Mouse (Mus musculus): ENCODE results near the gene Ppp1r14a. TPM values are rescaled to one million over a fixed set of nuclear protein-coding genes. Genes with fewer than 3 reads are reported as not detected.

Ppp1r14a gene
- polyA plus RNA-seq, 1 experiment from 2014 or later: 35.5 TPM

GRCm38 (mm10) chr7:29328984-29329383 lies 39.9 kb downstream of the Ppp1r14a start:
- no peak for DNase-seq (ENCODE audit: low spot score)
- H3K36me3 ChIP-seq: peaks cover 70% of the 10 kb centered on the region
- WGBS: 89% methylated on average over 16 of the region's 16 CpGs
- H3K9me3 ChIP-seq: no peaks in the 10 kb centered on the region
- H3K27me3 ChIP-seq (ENCODE audit: insufficient read depth, poor library complexity, severe bottlenecking): no peaks in the 10 kb centered on the region
- peaks cover 2% of the 10 kb centered on the region for H3K4me1 ChIP-seq (replicated peaks)
- no peak overlapping the region for H3K4me3 ChIP-seq
- H3K27ac ChIP-seq: no peak overlapping the region

- H3K36me3 ChIP-seq: peaks cover 54% of the 10 kb centered on the region
- H3K4me1 ChIP-seq (replicated peaks): peaks cover 9% of the 10 kb centered on the region
- H3K4me3 ChIP-seq: no peak overlapping the region
- no peak overlapping the region for H3K27ac ChIP-seq
- no peaks in the 10 kb centered on the region for H3K9me3 ChIP-seq
- DNase-seq (ENCODE audit: low spot score): no peak
- WGBS: 71% methylated on average over 7 of the region's 7 CpGs
- no peaks in the 10 kb centered on the region for H3K27me3 ChIP-seq (ENCODE audit: insufficient read depth, poor library complexity, severe bottlenecking)
Observed at GRCm38 (mm10) chr7:29334156-29334555, 45.0 kb downstream of the Ppp1r14a start.

GRCm38 (mm10) chr7:29335276-29335675 lies 46.2 kb downstream of the Ppp1r14a start:
- Histone ChIP-seq H3K27ac (no peak overlapping the region), H3K27me3 (ENCODE audit: insufficient read depth, poor library complexity, severe bottlenecking) (no peaks in the 10 kb centered on the region), H3K9me3 (no peaks in the 10 kb centered on the region), H3K36me3 (peaks cover 45% of the 10 kb centered on the region), H3K4me3 (no peak overlapping the region), H3K4me1 (replicated peaks) (peaks cover 9% of the 10 kb centered on the region)
- DNase-seq (ENCODE audit: low spot score): no peak

DNA sequence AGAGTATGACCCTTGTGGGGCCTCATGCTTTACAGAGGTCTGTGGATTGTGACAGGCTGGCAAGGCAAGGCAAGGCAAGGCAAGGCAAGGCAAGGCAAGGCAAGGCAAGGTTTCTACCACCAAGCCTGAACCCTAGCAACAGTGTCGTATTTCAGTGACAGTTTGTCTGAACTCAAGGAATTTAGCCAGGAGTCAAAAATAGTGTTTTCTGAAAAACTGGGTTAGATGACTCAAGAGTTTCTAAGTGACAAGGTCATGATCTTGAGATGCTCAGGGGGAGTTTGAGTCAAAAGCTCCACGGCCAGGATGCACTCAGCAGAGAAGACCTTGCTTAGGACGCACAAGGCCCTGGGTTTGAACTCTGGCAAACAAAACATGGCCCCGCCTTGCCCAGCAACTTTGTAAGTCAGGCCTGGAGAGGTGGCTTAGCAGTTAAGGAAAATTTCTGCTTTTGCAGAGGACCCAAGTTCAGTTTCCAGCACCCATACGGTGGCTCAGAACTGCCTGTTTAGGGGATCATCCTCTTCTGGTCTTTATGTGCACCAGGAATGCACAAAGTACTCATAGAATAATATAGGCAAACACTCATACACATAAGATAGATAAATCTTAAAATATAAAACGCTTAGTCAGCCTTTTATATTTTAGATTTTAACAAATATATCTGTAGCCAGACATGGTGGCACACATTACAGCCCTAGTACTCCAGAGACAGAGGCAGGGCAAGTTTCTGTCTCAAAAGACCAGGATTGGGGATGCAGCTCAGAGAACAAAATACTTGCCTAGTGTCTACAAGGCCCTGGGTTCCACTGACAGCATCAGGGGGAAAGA lies 46.9 kb downstream of the Ppp1r14a start:
- no peak for DNase-seq (ENCODE audit: low spot score)
- Histone ChIP-seq H3K27me3 (ENCODE audit: insufficient read depth, poor library complexity, severe bottlenecking) (no peaks in the 10 kb centered on the region), H3K9me3 (no peaks in the 10 kb centered on the region), H3K4me3 (no peak overlapping the region), H3K27ac (no peak overlapping the region), H3K4me1 (replicated peaks) (peaks cover 12% of the 10 kb centered on the region), H3K36me3 (peaks cover 42% of the 10 kb centered on the region)
- WGBS: 79% methylated on average over 6 of the region's 6 CpGs

GRCm38 (mm10) chr7:29336795-29337319 lies 47.7 kb downstream of the Ppp1r14a start:
- no peak for DNase-seq (ENCODE audit: low spot score)
- WGBS: 70% methylated on average over 9 of the region's 9 CpGs
- no peaks in the 10 kb centered on the region for H3K9me3 ChIP-seq
- H3K36me3 ChIP-seq: peaks cover 34% of the 10 kb centered on the region
- H3K27ac ChIP-seq: no peak overlapping the region
- no peaks in the 10 kb centered on the region for H3K27me3 ChIP-seq (ENCODE audit: insufficient read depth, poor library complexity, severe bottlenecking)
- no peak overlapping the region for H3K4me3 ChIP-seq
- peaks cover 15% of the 10 kb centered on the region for H3K4me1 ChIP-seq (replicated peaks)

GRCm38 (mm10) chr7:29337766-29338165 lies 48.7 kb downstream of the Ppp1r14a start:
- no peak for DNase-seq (ENCODE audit: low spot score)
- H3K36me3 ChIP-seq: peaks cover 28% of the 10 kb centered on the region
- no peak overlapping the region for H3K4me3 ChIP-seq
- no peak overlapping the region for H3K27ac ChIP-seq
- 86% methylated on average over 2 of the region's 2 CpGs for WGBS
- H3K4me1 ChIP-seq (replicated peaks): peaks cover 24% of the 10 kb centered on the region
- H3K27me3 ChIP-seq (ENCODE audit: insufficient read depth, poor library complexity, severe bottlenecking): no peaks in the 10 kb centered on the region
- no peaks in the 10 kb centered on the region for H3K9me3 ChIP-seq

DNA sequence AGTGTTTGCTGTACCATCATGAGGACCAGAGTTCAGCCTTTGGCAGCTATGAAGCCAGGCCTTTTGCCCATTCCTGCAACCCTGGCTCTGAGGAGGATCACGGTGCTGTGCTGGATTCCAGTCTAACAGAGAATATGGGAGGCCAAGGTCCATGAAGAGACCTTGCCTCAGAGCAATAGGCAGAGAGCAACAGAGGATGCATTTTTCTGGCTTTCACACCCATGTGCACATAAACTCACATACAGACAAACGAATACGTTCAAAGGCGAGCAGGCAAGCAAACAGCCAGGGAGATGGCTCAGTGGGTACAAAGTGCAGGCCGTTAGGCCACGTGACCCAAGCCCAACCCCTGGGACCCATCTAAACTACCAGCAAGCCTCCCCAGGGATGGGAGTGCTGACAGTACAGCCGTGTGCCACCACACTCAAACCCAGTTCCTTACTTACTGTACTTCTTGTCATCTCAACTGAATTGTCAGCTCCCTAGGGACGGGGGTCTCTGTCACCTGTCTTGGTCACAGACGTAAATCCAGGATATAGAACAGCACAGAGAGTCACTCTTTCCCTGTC lies 49.3 kb downstream of the Ppp1r14a start:
- WGBS: 90% methylated on average over 9 of the region's 9 CpGs
- Histone ChIP-seq H3K27ac (0 out of 2 replicates have a peak overlapping the region, but pooled peaks have one; percentile 3), H3K36me3 (peaks cover 24% of the 10 kb centered on the region), H3K4me1 (replicated peaks) (peaks cover 27% of the 10 kb centered on the region), H3K4me3 (no peak overlapping the region), H3K9me3 (no peaks in the 10 kb centered on the region), H3K27me3 (ENCODE audit: insufficient read depth, poor library complexity, severe bottlenecking) (no peaks in the 10 kb centered on the region)
- no peak for DNase-seq (ENCODE audit: low spot score)

DNA sequence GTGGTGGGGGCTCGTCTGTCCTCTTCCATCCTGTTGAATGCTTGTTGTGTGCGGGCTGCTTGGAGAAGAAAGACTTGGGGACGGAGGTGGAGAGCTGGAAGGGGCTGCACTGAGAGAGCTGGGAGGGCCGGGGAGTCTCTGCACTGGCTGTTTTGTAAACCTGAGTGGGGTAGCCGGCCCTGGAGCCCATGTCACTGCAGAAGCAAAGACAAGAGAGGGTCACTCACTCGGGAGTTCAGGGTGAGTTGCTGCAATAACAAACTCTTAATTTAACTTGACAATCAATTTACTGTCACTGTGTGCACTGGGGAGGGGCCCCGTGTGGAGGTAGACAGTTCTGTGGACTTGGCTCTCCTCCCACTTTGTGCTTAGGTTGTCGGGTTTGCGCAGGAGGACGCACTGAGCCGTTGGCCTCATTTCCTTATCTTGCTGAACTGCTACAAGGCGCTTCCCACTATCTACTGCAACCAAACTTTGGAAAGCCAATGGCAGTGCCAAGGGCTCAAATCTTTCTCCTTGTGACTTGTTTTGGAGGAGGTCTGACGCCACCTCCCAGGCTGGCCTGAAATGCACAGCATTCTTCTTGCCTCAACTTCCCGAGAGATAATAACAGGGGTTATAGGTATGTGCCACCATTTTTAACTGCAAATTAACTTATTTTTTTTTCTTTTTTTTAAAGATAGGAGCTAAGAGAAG lies 50.0 kb downstream of the Ppp1r14a start:
- peaks cover 24% of the 10 kb centered on the region for H3K36me3 ChIP-seq
- no peak overlapping the region for H3K4me3 ChIP-seq
- WGBS: 79% methylated on average over 14 of the region's 14 CpGs
- DNase-seq (ENCODE audit: low spot score): no peak
- no peaks in the 10 kb centered on the region for H3K9me3 ChIP-seq
- peaks cover 24% of the 10 kb centered on the region for H3K4me1 ChIP-seq (replicated peaks)
- H3K27me3 ChIP-seq (ENCODE audit: insufficient read depth, poor library complexity, severe bottlenecking): no peaks in the 10 kb centered on the region
- 0 out of 2 replicates have a peak overlapping the region, but pooled peaks have one; percentile 3 for H3K27ac ChIP-seq

DNA sequence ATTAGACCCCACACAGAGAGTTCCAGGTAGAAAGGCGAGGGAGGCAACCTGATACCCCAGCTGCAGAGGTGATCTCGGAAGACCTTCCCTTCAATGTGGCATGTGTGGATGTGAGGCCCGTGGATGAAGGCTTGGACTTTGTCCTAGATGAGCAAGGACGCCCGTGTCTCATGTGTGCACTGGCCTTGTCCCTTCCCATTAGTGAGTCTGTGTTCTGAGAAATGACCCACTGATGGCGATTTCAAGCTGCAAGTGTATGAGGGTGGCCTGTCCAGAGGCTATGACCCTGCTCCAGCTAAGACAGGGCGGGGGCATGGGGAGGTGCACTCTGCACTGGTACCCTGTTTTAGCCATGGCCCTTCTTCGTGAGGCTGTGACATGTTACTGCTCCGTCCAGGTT lies 51.1 kb downstream of the Ppp1r14a start:
- Histone ChIP-seq H3K4me3 (no peak overlapping the region), H3K36me3 (peaks cover 24% of the 10 kb centered on the region), H3K9me3 (no peaks in the 10 kb centered on the region), H3K4me1 (replicated peaks) (peaks cover 21% of the 10 kb centered on the region), H3K27ac (no peak overlapping the region), H3K27me3 (ENCODE audit: insufficient read depth, poor library complexity, severe bottlenecking) (no peaks in the 10 kb centered on the region)
- 90% methylated on average over 9 of the region's 9 CpGs for WGBS
- no peak for DNase-seq (ENCODE audit: low spot score)

- no peaks in the 10 kb centered on the region for H3K27me3 ChIP-seq (ENCODE audit: insufficient read depth, poor library complexity, severe bottlenecking)
- no peak overlapping the region for H3K4me3 ChIP-seq
- peaks cover 18% of the 10 kb centered on the region for H3K4me1 ChIP-seq (replicated peaks)
- H3K27ac ChIP-seq: peak overlapping the region; percentile 37; the same call in 1 of the 2 replicates
- WGBS: 93% methylated on average over 8 of the region's 8 CpGs
- no peaks in the 10 kb centered on the region for H3K9me3 ChIP-seq
- no peak for DNase-seq (ENCODE audit: low spot score)
- peaks cover 24% of the 10 kb centered on the region for H3K36me3 ChIP-seq
Observed at GRCm38 (mm10) chr7:29340838-29341237, 51.7 kb downstream of the Ppp1r14a start.

GRCm38 (mm10) chr7:29341722-29342121 lies 52.6 kb downstream of the Ppp1r14a start:
- 81% methylated on average over 12 of the region's 12 CpGs for WGBS
- no peak overlapping the region for H3K4me3 ChIP-seq
- peaks cover 24% of the 10 kb centered on the region for H3K36me3 ChIP-seq
- H3K27ac ChIP-seq: peak overlapping the region; percentile 73; the same call in 1 of the 2 replicates
- H3K4me1 ChIP-seq (replicated peaks): peaks cover 18% of the 10 kb centered on the region
- no peak for DNase-seq (ENCODE audit: low spot score)
- no peaks in the 10 kb centered on the region for H3K27me3 ChIP-seq (ENCODE audit: insufficient read depth, poor library complexity, severe bottlenecking)
- H3K9me3 ChIP-seq: no peaks in the 10 kb centered on the region

DNA sequence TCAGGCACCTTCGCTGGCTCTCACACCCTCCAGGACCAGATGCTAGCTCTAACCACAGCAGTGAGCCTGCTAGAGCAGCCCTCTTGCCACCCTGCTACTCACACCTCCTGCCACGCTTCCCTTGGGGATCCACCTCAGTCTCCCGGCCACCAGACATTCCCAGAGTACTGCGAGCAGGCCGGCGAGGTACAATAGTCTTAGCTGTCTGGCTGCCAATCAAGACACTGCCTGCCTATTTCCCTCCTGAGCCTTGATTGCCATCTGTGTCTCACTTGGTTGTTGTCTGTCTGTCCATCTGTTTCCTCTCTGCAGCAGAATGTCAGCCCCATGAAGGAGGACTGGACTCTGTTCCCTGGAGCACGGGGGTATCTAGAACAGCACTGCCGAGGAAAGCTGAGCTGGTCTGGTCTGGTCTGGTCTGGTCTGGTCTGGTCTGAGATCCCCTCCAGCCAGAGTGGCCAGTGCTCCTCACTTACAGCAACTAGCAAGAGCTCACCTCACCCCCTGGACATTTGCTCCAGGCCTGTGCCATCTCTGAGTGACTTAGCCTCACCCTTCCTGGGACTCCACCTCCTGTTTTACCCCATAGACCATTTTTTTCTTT lies 53.5 kb downstream of the Ppp1r14a start:
- Histone ChIP-seq H3K4me1 (replicated peaks) (peaks cover 18% of the 10 kb centered on the region), H3K36me3 (peaks cover 21% of the 10 kb centered on the region), H3K9me3 (no peaks in the 10 kb centered on the region), H3K27ac (peak overlapping the region; percentile 73), H3K27me3 (ENCODE audit: insufficient read depth, poor library complexity, severe bottlenecking) (no peaks in the 10 kb centered on the region), H3K4me3 (no peak overlapping the region)
- DNase-seq (ENCODE audit: low spot score): peak; percentile 19
- WGBS: 57% methylated on average over 8 of the region's 8 CpGs
